Mouse (Mus musculus) heart, postnatal 36 days (tissue): ENCODE results near the gene Il17ra. TPM values are rescaled to one million over a fixed set of nuclear protein-coding genes. Genes with fewer than 3 reads are reported as not detected.

ENCODE experiments used
- DNase-seq, 2 experiments: peaks; one replicate each; pipeline ENCODE4 v3.0.0; 2021 to 2022
- intact Hi-C: fragments of 180-260 bp; cut with DNase I; formaldehyde crosslinking; loops from one replicate; pipeline ENCODE4 v1.15.1; 2025
- total RNA-seq, 2 experiments: library from RNA; stranded (reverse); gene quantifications; 2 replicates each; pipeline ENCODE4 v1.2.3; 2021

The Il17ra gene
- 1 to 10 TPM; 2.9 to 3.5 TPM for total RNA-seq

DNA sequence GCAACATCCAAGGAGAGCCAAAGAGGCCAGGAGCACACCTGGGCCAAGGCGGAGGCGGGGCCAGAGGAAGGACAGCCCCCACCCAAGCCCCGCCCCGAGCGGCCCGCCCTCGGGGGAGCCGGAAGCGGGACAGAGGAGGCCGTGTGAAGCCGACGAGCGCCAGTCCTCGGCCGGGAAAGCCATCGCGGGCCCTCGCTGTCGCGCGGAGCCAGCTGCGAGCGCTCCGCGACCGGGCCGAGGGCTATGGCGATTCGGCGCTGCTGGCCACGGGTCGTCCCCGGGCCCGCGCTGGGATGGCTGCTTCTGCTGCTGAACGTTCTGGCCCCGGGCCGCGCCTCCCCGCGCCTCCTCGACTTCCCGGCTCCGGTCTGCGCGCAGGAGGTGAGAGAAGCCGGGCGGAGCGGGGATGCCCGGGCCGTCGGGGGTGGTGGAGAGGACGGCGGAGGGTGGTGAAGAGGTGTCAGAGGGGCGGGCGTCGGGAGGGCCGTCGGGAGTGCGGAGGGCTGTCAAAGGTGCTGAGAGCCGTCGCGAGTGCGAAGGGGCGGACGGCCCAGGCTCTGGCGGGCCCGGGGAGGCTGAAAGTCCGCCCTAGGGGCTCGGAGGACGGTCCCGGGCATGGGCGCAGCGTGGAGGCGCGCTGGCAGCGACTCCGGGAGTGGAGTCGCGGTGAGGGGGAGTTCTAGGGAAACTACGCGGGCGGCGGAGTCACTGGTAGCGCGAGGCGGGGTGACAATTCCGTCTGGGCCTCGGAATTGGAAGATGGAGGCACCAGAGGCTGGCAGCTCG is at the start of gene Il17ra:
Il17ra (plus strand) TSS at position 162 of the 786 bp plus-strand sequence.
- intact Hi-C loops, result no loop called here
- peak; percentile 77 to 79 for DNase-seq

DNA sequence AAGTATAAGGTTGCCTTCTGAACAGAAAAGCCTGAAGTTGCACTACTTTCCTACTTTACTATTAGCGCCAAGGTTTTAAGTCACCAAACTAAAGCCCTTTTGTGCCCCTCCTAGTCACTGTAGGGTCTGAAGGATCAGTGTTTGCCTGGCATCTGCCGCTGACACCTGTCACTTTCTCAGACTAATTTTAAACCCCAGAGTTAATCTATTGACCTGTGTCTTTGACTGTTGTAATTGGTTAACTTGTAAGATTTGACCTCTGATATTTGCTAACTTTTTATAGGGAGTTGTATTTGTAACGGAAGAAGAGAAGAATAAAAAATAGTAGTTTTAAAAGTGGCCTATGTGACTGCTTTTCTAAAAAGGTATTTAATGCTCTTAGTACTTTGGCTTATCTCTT is 24.9 kb upstream of the Il17ra start:
- intact Hi-C loops, result loop anchor here (5.0 kb wide), 1 partner anchor 44 kb away; no protein-coding TSS in a partner anchor
- no peak for DNase-seq

DNA sequence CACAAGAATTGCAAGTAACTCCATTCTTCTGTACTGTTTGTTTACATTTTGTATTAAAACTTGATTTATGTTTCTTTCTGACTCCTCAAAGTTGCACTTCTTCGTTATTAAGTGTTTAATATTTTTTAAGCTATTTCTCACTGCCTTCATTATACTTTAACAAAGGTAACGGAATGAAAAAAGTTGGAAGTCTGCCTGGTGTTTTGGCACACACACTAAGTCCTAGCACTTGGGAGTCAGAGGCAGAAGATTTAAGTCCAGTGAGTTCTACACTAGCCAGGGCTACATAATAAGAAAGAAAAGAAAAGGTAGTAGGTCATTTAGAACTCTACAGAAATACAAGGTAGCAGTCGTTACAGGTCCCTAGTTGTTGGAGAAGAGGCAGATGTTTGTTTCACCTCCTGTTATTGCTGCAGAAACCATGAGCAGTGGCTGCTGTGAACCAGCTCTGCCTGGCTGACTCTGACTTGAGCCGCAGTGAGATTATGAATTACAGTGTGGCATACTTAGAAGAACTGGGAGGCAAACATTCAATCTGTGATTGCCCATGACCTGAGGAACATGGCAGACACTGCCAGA is 20.8 kb upstream of the Il17ra start:
- DNase-seq, result no peak
- intact Hi-C loops, result no loop called here

DNA sequence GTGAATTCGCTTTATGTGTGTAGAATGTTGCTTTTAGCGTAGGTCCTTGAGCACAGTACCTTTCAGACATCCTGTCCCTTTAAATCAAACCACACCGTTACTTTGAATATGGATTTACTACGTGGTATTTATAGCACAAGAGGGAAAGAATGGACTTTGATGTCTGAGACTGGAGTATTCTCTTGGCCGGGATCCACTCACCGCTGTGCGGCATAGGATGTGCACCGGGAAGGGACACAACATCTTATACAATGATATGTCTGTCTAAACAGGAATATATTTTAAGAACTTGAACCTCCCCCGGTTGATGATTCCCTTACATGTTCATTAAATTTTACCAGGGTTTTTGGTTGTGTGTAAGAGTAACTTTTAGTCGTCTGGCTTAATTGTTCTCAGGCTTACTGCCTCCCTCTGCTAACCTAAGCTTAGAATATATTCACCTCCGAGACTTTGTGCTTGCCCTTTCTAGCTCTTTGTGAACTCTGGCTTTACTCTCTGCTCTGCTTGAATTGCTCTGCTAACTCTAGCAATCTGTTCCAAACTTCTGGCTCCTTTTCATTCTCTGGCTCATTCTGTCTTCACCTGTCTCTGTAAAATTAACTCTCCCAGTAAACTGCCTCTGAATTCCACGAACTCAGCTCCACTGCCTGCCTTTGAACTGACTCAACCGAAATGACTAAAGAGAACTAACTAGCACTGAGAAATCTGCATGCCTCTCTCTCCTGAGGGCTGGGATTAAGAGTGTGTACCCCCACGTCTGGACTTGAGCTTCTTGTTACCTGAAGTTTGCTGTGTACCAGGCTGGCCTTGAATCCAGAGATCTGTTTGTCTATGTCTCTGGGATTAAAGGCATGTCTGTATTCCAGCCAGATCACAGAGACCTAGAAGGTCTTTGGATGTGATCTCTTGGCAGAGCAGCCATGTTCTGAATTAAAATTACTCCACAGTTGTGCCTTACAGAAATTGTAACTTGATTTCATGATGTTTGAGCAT is 19.4 kb upstream of the Il17ra start:
- no peak for DNase-seq
- intact Hi-C loops, result no loop called here

DNA sequence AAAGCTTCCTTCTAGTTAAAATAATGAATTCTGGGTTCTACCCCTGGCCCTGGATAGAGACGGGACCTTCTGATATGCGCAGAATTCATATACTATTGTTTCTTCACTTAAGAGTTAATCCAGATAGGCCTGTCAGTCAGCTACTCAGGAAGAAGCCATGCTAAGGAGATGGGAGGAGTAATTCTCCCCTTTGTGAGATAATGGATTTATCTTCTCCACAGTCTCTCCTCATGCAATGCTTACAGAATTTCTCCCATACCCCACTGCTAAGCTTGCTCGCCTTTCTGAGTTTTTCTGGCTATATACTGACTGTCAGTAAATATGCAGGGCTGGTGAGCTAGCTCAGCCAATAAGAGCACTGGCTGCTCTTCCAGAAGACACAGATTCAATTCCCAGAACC is 12.8 kb upstream of the Il17ra start:
- no peak for DNase-seq
- intact Hi-C loops, result no loop called here

DNA sequence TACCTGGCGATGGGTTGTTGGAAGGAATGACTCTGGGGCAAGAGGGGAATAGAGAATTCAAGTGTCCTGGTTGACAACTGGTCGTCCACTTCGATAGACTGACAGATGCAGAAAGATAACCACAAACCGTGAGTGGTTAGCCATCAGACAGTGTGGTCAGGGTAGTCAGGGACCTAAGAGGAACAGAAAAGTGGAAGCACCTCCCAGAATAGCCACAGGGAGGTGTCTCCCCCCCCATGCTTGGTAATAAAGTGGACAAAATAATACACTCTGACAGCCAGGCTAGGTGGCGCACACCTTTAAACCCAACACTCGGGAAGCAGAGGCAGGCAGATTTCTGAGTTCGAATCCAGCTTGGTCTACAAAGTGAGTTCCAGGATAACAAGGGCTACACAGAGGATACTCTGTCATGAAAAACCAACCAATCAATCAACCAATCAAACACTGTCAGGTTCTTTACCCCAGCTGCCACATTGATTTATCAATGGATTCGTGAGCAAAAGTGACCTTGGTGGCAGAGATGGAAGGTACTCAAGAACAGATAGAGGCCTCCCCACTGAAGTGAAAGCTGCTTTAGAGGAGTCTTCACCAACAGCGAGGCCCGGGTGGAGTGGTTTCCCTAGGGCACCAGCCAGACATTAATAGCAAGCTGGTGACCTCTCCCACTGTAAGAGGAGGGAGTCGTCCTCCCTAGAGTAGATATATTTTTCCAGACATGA is 10.5 kb upstream of the Il17ra start:
- intact Hi-C loops, result no loop called here
- no peak for DNase-seq

DNA sequence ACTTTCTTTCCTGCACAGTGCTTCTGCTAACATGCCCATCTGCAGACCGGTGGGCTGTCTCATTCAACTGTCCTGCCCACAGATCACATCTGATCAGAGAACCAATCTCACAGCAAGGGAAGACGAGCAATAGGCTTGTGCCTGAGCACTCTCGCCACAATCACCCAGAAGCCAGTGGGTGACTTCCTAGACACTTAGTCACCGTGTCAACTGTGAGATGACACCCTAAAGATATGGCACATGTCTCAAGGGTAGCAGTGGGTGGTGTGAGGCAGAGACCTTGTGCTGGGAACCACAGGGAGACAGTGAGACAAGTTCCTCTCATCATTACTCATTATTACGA is 10.0 kb upstream of the Il17ra start:
- intact Hi-C loops, result no loop called here
- no peak for DNase-seq

DNA sequence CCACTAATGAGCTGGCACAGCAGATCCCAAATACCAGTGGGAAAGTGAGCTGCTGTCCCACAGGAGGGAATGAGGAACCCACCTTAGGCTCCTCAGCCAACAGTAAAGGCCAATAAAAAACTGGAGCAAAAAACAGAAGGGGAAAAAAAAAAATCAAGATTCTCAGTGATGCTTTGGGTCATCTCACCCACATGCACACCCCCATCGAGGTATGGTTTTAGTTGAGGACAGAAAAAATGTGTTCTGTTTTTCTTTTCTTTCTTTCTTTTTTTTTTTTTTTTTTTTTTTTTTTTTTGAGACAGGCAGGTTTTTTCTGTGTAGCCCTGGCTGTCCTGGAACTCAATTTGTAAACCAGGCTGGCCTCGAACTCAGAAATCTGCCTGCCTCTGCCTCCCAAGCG is 9.5 kb upstream of the Il17ra start:
- DNase-seq, result no peak
- intact Hi-C loops, result no loop called here

DNA sequence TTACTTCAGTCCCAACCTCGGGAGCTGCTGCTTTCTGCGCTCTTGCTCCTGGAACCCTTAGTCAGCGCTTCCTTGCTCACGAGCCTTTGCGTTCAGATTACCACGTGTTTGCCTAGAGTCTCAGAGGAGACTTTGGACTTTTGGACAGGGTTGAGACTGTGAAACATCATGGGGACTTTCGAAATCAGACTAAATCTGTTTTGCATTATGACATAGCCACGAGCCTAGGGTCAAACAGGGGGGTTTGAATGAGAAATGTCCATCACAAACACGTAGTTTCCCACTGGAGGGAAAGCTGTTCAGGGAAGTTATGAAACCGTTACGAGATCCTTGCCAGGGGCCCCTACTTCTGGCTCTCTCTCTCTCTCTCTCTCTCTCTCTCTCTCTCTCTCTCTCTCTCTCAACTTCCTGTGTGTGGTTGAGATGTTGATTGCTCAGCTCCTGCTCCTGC is 8.4 kb upstream of the Il17ra start:
- DNase-seq, result no peak
- intact Hi-C loops, result no loop called here

DNA sequence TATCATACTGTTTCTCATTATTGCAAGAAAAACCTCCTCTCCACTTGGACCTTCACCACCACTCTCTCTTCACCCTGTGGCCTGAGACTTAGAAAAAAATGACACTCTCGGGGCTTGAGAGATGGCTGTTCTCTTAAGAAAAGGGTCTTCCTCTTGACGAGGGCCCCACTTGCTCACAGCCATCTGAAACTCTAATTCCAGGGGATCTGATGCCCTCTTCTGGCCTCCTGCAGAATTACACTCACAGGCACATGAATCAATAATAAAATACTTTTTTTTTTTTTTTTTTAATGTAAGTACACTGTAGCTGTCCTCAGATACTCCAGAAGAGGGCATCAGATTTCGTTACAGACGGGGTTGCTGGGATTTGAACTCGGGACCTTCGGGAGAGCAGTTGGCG is 6.0 kb upstream of the Il17ra start:
- intact Hi-C loops, result no loop called here
- no peak for DNase-seq

DNA sequence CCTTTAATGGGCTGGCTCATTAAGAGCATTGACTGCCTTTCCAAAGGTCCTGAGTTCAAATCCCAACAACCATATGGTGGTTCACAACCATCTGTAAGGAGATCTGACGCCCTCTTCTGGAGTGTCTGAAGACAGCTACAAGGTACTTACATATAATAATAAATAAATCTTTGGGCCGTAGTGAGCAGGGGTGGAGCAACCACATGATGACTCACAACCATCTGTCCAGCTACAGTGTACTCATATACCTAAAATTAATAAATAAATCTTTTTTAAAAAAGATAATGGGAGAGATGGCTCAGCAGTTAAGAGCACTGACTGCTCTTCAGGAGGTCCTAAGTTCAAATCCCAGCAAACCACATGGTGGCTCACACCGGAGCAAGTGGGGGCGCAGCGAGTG is 5.3 kb upstream of the Il17ra start:
- no peak for DNase-seq
- intact Hi-C loops, result no loop called here

DNA sequence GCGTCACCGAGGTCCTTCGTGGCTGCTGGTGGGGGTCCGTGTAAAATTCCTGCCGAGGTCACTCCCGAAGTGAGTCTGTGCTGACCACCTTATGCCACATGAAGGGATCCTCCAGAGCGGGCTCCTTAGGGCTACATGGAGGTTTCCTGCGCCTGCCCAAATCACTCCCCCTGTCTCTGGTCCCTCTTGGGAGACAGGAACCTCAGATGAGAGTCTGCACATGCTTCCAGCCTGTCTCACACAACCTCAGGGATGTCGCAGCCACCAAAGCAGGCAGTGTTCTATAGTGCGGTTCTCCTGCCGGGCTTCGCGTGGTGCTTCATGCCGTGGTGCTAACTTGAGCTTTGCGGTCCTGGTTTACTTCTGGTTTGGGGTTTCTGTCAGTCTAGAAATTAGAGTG is 1.8 kb upstream of the Il17ra start:
- DNase-seq, result no peak
- intact Hi-C loops, result no loop called here

DNA sequence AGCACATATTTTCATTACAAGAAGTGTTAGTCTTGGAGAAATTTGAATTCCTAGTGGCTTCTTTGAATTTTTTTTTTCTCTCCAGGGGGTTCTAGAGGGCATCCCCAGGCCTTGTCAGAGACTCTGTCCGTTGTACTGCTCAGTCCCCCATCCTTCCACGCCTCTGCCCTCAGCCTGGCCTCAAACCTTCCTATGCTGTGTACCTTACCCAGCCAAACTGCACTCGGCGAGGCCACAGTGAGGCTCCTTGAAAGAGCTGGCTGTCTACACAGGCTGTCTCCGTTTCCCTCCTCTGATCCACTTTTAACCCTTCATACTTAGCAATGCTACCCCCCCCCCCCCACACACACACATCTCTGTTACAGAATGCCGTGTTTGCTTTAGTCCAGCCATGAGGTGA is 796 bp upstream of the Il17ra start:
- intact Hi-C loops, result no loop called here
- no peak for DNase-seq

DNA sequence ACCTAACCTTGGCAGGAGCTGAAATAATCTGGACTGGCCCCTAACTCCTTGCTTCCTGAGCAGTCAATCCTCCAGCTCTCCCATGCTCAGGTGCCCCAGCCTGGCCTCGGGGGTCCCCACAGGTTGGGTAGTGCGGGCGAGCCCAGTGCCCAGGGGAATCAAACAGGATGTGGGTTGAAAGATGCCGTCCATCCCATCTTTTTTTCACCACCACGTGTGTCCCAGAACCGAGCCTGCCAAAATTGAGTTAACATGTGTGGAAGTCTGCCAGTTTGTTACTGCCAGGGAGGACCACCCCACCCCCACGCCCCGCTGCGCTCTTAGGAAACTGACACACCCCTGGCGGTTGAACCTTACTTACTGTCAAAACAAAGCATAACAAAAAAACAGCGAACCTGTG is 837 bp downstream of the Il17ra start:
- DNase-seq, result peak in 1 of 2 experiments; percentile 42
- intact Hi-C loops, result no loop called here

DNA sequence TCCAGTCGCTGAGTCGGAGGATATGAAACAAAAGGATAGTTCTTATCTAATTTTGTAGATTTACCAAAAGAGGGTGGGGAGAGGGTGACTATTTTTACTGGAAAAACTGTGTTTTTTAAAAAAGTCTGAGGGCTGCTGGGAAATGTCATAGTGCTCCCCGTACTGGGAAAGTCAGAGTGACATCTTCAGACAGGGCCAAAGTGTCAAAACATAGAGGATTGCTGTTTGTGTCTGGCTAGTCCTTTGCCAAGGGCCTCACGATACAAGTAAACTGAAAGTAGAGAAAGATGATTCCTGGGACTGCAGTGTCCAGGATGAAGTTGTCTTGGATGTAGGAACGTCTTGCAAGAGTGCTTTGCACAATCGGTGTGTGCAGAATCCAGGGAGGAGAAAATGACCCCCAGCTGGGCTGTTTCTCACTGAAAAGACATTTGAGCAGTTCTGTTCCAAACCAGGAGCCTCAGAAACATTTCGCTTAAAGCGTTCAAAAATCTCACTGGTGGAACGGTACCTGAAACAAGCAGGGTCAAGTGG is 1.4 kb downstream of the Il17ra start:
- no peak for DNase-seq
- intact Hi-C loops, result no loop called here

DNA sequence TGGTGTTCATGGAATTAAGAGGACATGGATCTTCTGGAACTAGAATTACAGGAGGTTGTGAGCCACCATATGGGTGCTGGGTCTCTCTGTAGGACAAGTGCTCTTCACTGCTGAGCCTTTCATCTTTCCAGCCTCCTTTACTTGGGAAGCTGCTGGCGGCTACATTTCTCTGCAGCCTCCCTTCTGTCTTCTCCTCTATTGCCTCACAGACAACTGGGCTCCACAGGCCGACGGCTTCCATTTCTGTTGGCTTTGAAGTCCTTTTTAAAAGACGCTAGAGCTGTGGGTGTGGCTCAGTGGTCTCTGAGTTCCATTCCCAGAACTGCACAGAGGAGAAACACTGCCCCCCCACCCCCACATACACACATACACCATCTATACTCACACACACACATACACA is 2.3 kb downstream of the Il17ra start:
- intact Hi-C loops, result no loop called here
- no peak for DNase-seq

DNA sequence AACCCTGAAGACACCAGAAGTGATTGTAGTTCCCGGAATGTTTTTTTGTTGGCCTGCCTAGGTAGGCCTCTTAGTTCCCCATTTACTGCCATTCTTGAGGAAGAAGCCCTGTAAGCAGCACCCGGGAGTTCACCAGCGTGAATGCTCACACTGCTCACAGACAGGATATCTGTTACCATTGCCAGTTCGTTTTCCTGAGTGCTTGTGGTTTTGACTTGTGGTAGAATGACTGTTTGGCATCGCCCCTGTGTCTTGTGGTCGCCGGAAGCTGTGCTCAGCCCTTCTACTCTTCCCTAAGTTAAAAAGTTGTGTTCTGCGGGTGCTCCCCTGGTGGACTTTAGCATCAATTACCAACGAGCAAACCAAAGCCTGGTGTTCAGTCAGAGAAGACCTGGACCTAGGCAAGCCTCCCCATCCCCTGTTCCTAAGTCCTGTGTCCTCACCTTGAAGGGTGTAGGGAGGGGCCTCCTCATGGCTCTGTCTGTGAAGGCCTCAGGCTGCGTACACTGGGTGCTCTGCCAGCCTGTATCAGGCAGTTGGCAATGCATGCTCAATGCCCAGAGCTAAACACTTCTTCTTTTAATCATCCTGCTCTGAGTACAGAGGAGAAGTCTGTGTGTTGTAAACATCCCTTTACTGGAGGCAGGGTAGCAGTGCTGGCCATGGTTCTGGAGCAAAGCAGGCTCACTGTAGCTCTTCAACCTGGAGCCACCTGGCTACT is 3.7 kb downstream of the Il17ra start:
- DNase-seq, result peak in 1 of 2 experiments; percentile 23
- intact Hi-C loops, result no loop called here

DNA sequence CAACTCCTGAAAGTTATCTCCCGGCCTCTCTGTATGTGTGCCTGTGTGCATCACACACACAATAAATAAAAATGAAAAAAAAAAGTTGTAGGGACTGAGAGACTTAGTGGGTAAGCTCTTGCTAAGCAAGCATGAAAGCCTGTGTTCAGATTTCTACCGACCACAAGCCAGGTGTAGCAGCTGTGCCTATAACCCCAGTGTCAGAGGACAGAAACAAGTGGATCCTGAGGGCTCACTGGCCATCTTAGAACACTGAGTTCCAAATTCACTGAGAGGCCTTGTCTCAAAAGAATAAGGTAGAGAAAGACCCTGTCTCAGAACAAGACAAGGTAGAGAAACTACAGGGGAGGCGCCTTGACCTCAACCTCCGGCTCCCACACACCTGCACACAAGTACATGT is 5.2 kb downstream of the Il17ra start:
- no peak for DNase-seq
- intact Hi-C loops, result no loop called here

DNA sequence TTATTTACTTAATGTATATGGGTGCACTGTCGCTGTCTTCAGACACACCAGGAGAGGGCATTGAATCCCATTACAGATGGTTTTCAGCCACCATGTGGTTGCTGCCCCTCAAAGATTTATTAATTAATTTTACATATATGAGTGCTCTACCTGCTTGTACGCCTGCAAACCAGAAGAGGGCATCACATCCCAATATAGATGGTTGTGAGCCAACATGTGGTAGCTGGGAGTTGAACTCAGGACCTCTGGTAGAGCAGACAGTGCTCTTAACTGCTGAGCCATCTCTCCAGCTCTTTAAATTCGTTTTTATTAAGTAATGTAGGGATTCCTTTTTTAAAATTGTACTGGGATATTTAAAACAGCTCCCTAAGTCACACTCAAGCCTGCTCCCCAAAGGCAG is 6.2 kb downstream of the Il17ra start:
- intact Hi-C loops, result no loop called here
- DNase-seq, result no peak

DNA sequence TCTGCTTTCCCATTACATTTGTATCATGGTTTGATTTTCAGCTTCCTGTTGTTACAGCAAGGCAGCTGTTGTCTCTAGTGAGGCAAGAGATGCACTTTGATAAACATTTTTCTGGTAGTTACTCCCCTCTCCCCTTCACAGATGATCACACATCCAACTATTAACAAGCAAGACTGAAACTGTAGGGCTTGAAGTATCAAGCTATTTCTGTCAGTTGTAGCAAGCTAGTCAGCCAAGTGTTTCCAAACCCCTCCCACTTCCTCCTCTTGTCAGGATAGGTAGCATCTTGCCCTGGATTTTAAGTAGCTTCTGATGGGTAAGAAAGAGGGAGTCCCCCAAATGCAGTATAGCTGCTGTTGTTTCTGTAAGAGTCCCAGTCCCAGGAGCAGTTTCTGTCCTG is 6.7 kb downstream of the Il17ra start:
- intact Hi-C loops, result no loop called here
- no peak for DNase-seq
